Mouse (Mus musculus) midbrain, postnatal 0 days (tissue): ENCODE measurements around the gene Clasp2. TPM values are rescaled to one million over a fixed set of nuclear protein-coding genes. Genes with fewer than 3 reads are reported as not detected.

ENCODE experiments used
- ATAC-seq: fragments of 200-750 bp; cut with Nextera tagmentation; 2 replicates; pipeline ENCODE4 v1.8.0; 2017; ENCODE audit warnings: moderate number of reproducible peaks, mild to moderate bottlenecking, moderate TSS enrichment, moderate library complexity; ENCODE audit not compliant: low FRiP score
- DNase-seq: peaks from one replicate; pipeline ENCODE4 v3.0.0-alpha.2; 2015; ENCODE audit warnings: low spot score
- H3K27ac ChIP-seq: fragments of 300-500 bp; sonication (generic); 2 replicates; pipeline ENCODE4 v1.5.1; 2014; ENCODE audit warnings: low read depth, mild to moderate bottlenecking, low read length, mixed read lengths
- H3K27me3 ChIP-seq: fragments of 300-500 bp; sonication (generic); 2 replicates; pipeline ENCODE4 v1.6.1; 2014; ENCODE audit warnings: low read length, control low read depth, mixed read lengths; ENCODE audit not compliant: insufficient read depth
- H3K36me3 ChIP-seq: fragments of 300-500 bp; sonication (generic); 2 replicates; pipeline ENCODE4 v1.6.1; 2014; ENCODE audit warnings: low read length, control low read depth, mixed read lengths; ENCODE audit not compliant: insufficient read depth
- H3K4me1 ChIP-seq: fragments of 300-500 bp; sonication (generic); 2 replicates; pipeline ENCODE4 v1.6.1; 2014; ENCODE audit warnings: mild to moderate bottlenecking, control low read depth, antibody characterized with exemption, low read length, mixed read lengths; ENCODE audit not compliant: insufficient read depth
- H3K4me2 ChIP-seq: fragments of 300-500 bp; sonication (generic); 2 replicates; pipeline ENCODE4 v1.6.1; 2014; ENCODE audit warnings: low read depth, mild to moderate bottlenecking, low read length, mixed read lengths; ENCODE audit not compliant: poor library complexity, severe bottlenecking
- H3K4me3 ChIP-seq: fragments of 300-500 bp; sonication (generic); 2 replicates; pipeline ENCODE4 v1.5.1; 2014; ENCODE audit warnings: low read depth, mild to moderate bottlenecking, low read length, moderate library complexity
- H3K9ac ChIP-seq: fragments of 300-500 bp; sonication (generic); replicated peaks from 2 replicates; pipeline ENCODE4 v1.6.1; 2014; ENCODE audit warnings: mild to moderate bottlenecking, low read length, moderate library complexity, mixed read lengths; ENCODE audit not compliant: poor library complexity, severe bottlenecking
- H3K9me3 ChIP-seq: fragments of 300-500 bp; sonication (generic); 2 replicates; pipeline ENCODE4 v1.6.1; 2016; ENCODE audit warnings: low read length, control low read depth
- CTCF ChIP-seq: IDR thresholded peaks from 2 replicates; pipeline ENCODE4 v1.5.1; 2016; ENCODE audit warnings: antibody characterized with exemption, mild to moderate bottlenecking
- WGBS: fragments of 180-500 bp; shearing (Covaris S2); extraction: QIAGEN DNeasy Blood & Tissue Kit; methylation state at CpG from one replicate; pipeline ENCODE4 v1.1.7; 2014; 5-methylcytosine and 5-hydroxymethylcytosine counted together
- polyA plus RNA-seq: library from polyadenylated mRNA; unstranded; fragments of >200 nt; fragmentation: Nextera tagmentation; extraction: Ambion mirVana; gene quantifications from 2 replicates; pipeline ENCODE4 v1.2.1, GENCODE M21; 2015
- total RNA-seq: library from RNA; depleted of rRNA; stranded (reverse); fragments of >200 nt; gene quantifications from 2 replicates; pipeline ENCODE4 v1.2.3, GENCODE M21; 2014; rRNA removed

The Clasp2 gene
- total RNA-seq (266 and 311 TPM in 2 replicates), polyA plus RNA-seq (109 and 120 TPM in 2 replicates)

GRCm38 (mm10) chr9:113741108-113741636 lies at the start of gene Clasp2:
Gene Clasp2 (plus strand): TSS chr9:113741473.
- TF ChIP-seq CTCF: no peak
- WGBS: under 1% methylated on average over 57 of the region's 63 CpGs
- peak; percentile 95 for ATAC-seq

DNA sequence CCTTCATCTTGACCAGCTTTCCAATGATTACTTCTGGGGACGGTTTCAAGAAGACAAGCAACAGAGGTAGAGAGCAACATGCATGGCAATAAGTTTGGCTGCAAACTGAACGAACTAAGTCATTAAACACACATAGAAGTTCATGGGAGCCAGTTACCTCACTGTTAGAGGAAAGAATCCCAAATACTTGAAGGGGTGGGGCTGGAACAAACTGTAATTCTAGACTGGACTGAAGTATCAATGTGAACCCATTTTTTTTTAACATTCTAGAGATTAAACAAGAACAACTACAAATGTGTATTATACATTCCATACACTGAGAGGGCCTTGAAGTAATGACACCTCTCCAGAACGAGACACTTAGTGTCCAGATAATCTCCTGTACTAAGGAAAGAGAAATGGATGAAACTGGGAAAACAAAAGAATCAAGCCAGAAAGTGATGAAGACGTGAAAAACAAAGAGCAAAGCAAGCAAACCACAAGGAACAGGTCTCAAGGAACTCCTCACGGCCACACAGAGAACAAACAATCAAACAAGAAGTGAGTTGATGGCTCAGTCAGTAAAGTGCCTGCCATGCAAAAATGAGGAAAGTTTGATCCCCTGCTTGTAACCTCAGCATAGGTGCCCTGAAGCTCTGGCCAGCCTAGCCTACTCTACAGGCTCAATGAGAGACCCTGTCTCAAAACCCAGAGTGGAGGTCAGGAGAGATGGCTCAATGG lies 39.7 kb upstream of the Clasp2 start:
- 86% methylated on average over 5 of the region's 5 CpGs for WGBS
- Histone ChIP-seq H3K27ac (no peak overlapping the region), H3K4me3 (no peak overlapping the region)

More at GRCm38 (mm10) chr9:113741108-113741636, at the start of gene Clasp2:
- Histone ChIP-seq H3K4me3 (peak within 1 kb of the TSS; percentile 96), H3K27ac (peak within 1 kb of the TSS; percentile 44; the same call in 1 of the 2 replicates), H3K36me3 (no peaks in the 10 kb centered on the region), H3K9ac (peak within 1 kb of the TSS; percentile 50), H3K27me3 (no peaks in the 10 kb centered on the region), H3K9me3 (no peaks in the 10 kb centered on the region), H3K4me1 (no peaks in the 10 kb centered on the region), H3K4me2 (peak within 1 kb of the TSS; percentile 78)
- peak; percentile 77 for DNase-seq

DNA sequence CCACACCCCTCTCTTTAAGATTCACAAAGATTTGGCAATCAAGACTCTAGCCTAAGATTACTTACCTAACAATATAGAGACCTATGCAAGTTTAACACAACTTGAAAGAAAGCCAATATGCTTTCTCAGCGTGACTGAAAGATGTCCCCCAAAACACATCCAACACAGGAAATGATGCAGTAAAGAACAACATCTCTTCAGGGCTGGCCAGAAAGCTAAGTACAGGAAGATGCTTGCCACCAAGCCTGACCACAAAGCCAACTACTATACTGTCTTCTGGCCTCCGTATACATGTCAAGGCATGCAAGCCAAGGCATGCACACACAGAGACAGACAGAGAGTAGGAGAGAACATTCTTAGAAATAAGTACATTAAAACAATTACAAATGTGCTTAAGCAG lies 35.2 kb upstream of the Clasp2 start:
- TF ChIP-seq CTCF: no peak
- Histone ChIP-seq H3K4me3 (no peak overlapping the region; the same call in 1 of the 2 replicates), H3K9me3 (no peaks in the 10 kb centered on the region), H3K27me3 (no peaks in the 10 kb centered on the region), H3K27ac (no peak overlapping the region), H3K4me2 (peak overlapping the region; percentile 58; the same call in 1 of the 2 replicates), H3K36me3 (no peaks in the 10 kb centered on the region), H3K9ac (no peak overlapping the region), H3K4me1 (peaks cover 15% of the 10 kb centered on the region)
- WGBS: 87% methylated on average over 2 of the region's 2 CpGs
- ATAC-seq (no peak), DNase-seq (no peak)

More for the DNA sequence above, 39.7 kb upstream of the Clasp2 start:
- Histone ChIP-seq H3K4me1 (peaks cover 9% of the 10 kb centered on the region), H3K4me2 (no peak overlapping the region), H3K9ac (no peak overlapping the region), H3K27me3 (no peaks in the 10 kb centered on the region), H3K36me3 (no peaks in the 10 kb centered on the region), H3K9me3 (no peaks in the 10 kb centered on the region)
- DNase-seq (no peak), ATAC-seq (no peak)
- TF ChIP-seq CTCF: no peak

- Histone ChIP-seq H3K4me2 (peak overlapping the region; percentile 58), H3K9ac (no peak overlapping the region), H3K36me3 (no peaks in the 10 kb centered on the region), H3K27me3 (no peaks in the 10 kb centered on the region), H3K4me1 (peaks cover 15% of the 10 kb centered on the region), H3K4me3 (peak overlapping the region; percentile 99), H3K9me3 (no peaks in the 10 kb centered on the region), H3K27ac (no peak overlapping the region)
- ATAC-seq (no peak), DNase-seq (peak; percentile 9)
- no peak for TF ChIP-seq CTCF
- WGBS: 58% methylated on average over 9 of the region's 9 CpGs
Observed at GRCm38 (mm10) chr9:113706841-113707240, 34.4 kb upstream of the Clasp2 start.

DNA sequence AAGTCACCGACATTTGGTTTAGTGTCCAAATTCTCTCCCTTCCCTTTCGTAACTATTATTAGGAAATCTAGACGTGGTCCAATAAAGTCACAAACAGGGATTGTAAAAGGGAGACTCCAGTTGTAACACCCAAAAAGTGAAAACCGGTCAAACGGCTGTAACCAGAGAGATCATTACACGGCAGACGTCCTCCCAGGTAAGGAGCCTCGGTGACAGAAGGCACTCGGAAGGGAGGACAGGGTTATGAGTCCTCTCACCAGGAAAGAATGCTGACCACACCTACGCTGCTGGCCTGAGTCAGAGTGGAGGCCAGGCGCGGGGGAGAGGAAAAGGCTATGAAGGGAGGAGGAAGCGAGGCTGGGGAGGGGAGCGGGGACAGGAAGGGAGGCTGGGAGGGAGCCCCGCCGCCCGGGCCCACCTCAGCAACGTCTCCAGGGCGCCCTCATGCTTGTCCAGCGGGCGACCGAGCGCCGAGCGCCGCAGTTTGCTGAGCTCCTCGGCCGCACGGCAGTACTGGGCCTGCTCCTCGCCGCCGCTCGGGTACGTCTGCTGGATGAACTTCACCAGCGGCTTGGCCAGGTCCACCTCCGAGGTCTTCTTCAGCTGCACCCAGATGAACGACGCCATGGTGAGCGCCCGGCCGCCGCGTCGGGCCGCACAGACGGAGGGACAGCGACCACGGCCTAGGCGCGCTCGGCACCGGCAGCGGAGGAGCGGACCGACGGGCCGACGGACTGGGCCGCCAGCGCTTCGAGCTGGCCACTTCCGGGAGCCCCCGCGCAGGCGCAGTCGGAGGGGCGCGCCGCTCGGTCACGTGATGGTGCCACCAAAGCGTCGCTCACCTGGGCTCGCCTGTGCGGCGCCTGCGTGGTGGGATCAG lies 33.6 kb upstream of the Clasp2 start, which contains the start of gene Pdcd6ip:
Gene Pdcd6ip (minus strand): TSS at position 779 of the 880 bp plus-strand sequence.
- H3K4me2 ChIP-seq: peak within 1 kb of the TSS; percentile 58
- no peaks in the 10 kb centered on the region for H3K9me3 ChIP-seq
- H3K27ac ChIP-seq: peak within 1 kb of the TSS; percentile 83
- no peak for TF ChIP-seq CTCF
- no peaks in the 10 kb centered on the region for H3K36me3 ChIP-seq
- peak; percentile 94 for DNase-seq
- H3K4me1 ChIP-seq: peaks cover 15% of the 10 kb centered on the region
- peak within 1 kb of the TSS; percentile 99 for H3K4me3 ChIP-seq
- 3% methylated on average over 58 of the region's 77 CpGs for WGBS
- no peaks in the 10 kb centered on the region for H3K27me3 ChIP-seq
- peak within 1 kb of the TSS; percentile 92 for H3K9ac ChIP-seq
- peak; percentile 94 for ATAC-seq
